Mouse (Mus musculus): ENCODE measurements around the gene Gramd1b. TPM values are rescaled to one million over a fixed set of nuclear protein-coding genes. Genes with fewer than 3 reads are reported as not detected.

Gene Gramd1b
- polyA plus RNA-seq, 1 experiment from 2014 or later, result 2.2 TPM

DNA sequence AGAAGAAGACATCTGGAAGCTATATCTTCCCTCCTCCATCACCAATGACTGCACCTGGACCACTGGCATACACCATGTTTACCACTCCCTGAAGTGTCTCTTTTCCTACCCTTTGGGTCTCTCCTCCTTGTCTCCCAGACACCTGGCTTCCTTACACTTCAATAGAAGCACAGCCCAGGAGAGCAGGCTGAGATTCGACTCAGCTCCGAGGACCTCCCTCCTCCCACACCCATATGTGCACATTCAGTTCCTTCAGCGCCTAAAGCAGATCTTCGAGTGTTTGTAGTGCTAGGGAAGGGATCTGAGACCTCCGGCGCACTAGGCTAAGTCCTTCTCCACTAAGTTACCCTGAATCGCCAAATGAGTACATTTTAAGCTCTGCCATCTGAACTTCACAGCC, 127.4 kb downstream of the Gramd1b start:
- DNase-seq (ENCODE audit: low spot score) (no peak), ATAC-seq (no peak)
- no peak overlapping the region for H3K4me2 ChIP-seq (replicated peaks; ENCODE audit: low read depth, low read length)
- no peak overlapping the region for H3K4me3 ChIP-seq (ENCODE audit: low read depth, low read length)
- H3K4me1 ChIP-seq (ENCODE audit: insufficient read depth, low read depth, low read length), result no peaks in the 10 kb centered on the region
- TF ChIP-seq EP300 (IDR thresholded peaks at IDR 0.05) (no peak), CTCF (IDR thresholded peaks at IDR 0.05) (no peak)
- no peaks in the 10 kb centered on the region for H3K27me3 ChIP-seq (replicated peaks; ENCODE audit: insufficient read depth, low read length)
- WGBS, result 46% methylated on average over 7 of the region's 7 CpGs
- no peaks in the 10 kb centered on the region for H3K9me3 ChIP-seq (ENCODE audit: low read length)
- no peaks in the 10 kb centered on the region for H3K36me3 ChIP-seq (ENCODE audit: insufficient read depth, low read length)
- no peak overlapping the region for H3K27ac ChIP-seq (ENCODE audit: low read length)
- no peak overlapping the region for H3K9ac ChIP-seq (replicated peaks; ENCODE audit: low read depth)

DNA sequence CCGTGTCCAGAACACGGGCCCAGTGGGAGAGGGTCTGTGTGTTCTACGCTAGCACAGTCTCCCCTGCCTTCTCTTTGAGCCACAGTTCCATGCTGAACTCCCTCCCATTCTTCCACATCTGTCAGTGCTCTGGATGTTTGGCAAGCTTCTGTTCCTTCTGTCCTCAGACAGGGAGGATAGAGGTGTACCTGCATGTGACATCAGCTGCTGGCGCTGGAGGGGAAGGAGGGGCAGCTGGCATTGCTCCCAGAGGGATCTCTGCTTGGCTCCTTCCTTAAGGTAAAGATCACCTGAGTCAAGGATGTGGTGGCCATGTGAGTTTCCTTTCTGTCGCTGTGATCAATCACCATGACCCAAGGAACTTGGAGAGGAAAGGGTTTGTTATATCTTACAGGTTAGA, 129.4 kb downstream of the Gramd1b start:
- no peak overlapping the region for H3K4me3 ChIP-seq (ENCODE audit: low read depth, low read length)
- DNase-seq (ENCODE audit: low spot score), result no peak
- no peak overlapping the region for H3K9ac ChIP-seq (replicated peaks; ENCODE audit: low read depth)
- H3K4me1 ChIP-seq (ENCODE audit: insufficient read depth, low read depth, low read length), result no peaks in the 10 kb centered on the region
- no peak for TF ChIP-seq EP300 (IDR thresholded peaks at IDR 0.05)
- TF ChIP-seq CTCF (IDR thresholded peaks at IDR 0.05), result no peak
- no peaks in the 10 kb centered on the region for H3K36me3 ChIP-seq (ENCODE audit: insufficient read depth, low read length)
- no peaks in the 10 kb centered on the region for H3K27me3 ChIP-seq (replicated peaks; ENCODE audit: insufficient read depth, low read length)
- H3K4me2 ChIP-seq (replicated peaks; ENCODE audit: low read depth, low read length), result no peak overlapping the region
- no peak overlapping the region for H3K27ac ChIP-seq (ENCODE audit: low read length)
- no peak for ATAC-seq
- no peaks in the 10 kb centered on the region for H3K9me3 ChIP-seq (ENCODE audit: low read length)
- 87% methylated on average over 5 of the region's 5 CpGs for WGBS

- Histone ChIP-seq H3K36me3 (ENCODE audit: insufficient read depth, low read length) (no peaks in the 10 kb centered on the region), H3K4me2 (replicated peaks; ENCODE audit: low read depth, low read length) (no peak overlapping the region), H3K4me3 (ENCODE audit: low read depth, low read length) (no peak overlapping the region), H3K27ac (ENCODE audit: low read length) (no peak overlapping the region), H3K9ac (replicated peaks; ENCODE audit: low read depth) (no peak overlapping the region), H3K4me1 (ENCODE audit: insufficient read depth, low read depth, low read length) (no peaks in the 10 kb centered on the region), H3K9me3 (ENCODE audit: low read length) (no peaks in the 10 kb centered on the region), H3K27me3 (replicated peaks; ENCODE audit: insufficient read depth, low read length) (no peaks in the 10 kb centered on the region)
- 47% methylated on average over 9 of the region's 9 CpGs for WGBS
- no peak for ATAC-seq
- DNase-seq (ENCODE audit: low spot score), result no peak
- TF ChIP-seq CTCF (IDR thresholded peaks at IDR 0.05), result no peak
- no peak for TF ChIP-seq EP300 (IDR thresholded peaks at IDR 0.05)
These were observed 130.3 kb downstream of the Gramd1b start for GRCm38 (mm10) chr9:40400854-40401253.

DNA sequence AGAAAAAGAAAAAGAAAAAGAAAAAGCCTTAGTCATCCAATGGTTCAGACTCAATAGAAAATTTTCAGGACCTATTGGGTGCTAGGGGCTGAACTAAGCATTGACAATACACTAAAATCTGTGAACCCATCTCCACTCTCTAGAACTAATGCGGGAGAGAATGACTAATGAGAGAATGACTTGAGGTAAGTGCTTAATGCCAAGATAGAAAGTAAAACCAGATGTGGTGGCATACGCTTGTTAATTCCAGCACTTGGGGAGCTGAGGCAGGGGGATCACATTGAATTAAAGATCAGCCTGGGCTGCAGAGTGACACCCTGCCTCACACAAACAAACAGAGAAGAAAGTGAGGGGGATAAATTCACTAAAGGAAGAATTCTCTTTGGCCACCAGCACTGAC, 131.0 kb downstream of the Gramd1b start:
- Histone ChIP-seq H3K4me2 (replicated peaks; ENCODE audit: low read depth, low read length) (no peak overlapping the region), H3K27ac (ENCODE audit: low read length) (no peak overlapping the region)

GRCm38 (mm10) chr9:40399359-40399932, 131.7 kb downstream of the Gramd1b start:
- DNase-seq (ENCODE audit: low spot score), result no peak
- H3K9ac ChIP-seq (replicated peaks; ENCODE audit: low read depth), result no peak overlapping the region
- ATAC-seq, result no peak
- TF ChIP-seq EP300 (IDR thresholded peaks at IDR 0.05) (no peak), CTCF (IDR thresholded peaks at IDR 0.05) (no peak)
- no peak overlapping the region for H3K4me2 ChIP-seq (replicated peaks; ENCODE audit: low read depth, low read length)
- H3K4me3 ChIP-seq (ENCODE audit: low read depth, low read length), result no peak overlapping the region
- H3K36me3 ChIP-seq (ENCODE audit: insufficient read depth, low read length), result no peaks in the 10 kb centered on the region
- no peak overlapping the region for H3K27ac ChIP-seq (ENCODE audit: low read length)
- H3K9me3 ChIP-seq (ENCODE audit: low read length), result no peaks in the 10 kb centered on the region
- H3K27me3 ChIP-seq (replicated peaks; ENCODE audit: insufficient read depth, low read length), result no peaks in the 10 kb centered on the region
- WGBS, result 83% methylated on average over 6 of the region's 6 CpGs
- no peaks in the 10 kb centered on the region for H3K4me1 ChIP-seq (ENCODE audit: insufficient read depth, low read depth, low read length)

More for the DNA sequence above, 131.0 kb downstream of the Gramd1b start:
- WGBS, result 82% methylated on average over 2 of the region's 2 CpGs
- Histone ChIP-seq H3K9ac (replicated peaks; ENCODE audit: low read depth) (no peak overlapping the region), H3K27me3 (replicated peaks; ENCODE audit: insufficient read depth, low read length) (no peaks in the 10 kb centered on the region), H3K4me3 (ENCODE audit: low read depth, low read length) (no peak overlapping the region), H3K4me1 (ENCODE audit: insufficient read depth, low read depth, low read length) (no peaks in the 10 kb centered on the region), H3K9me3 (ENCODE audit: low read length) (no peaks in the 10 kb centered on the region), H3K36me3 (ENCODE audit: insufficient read depth, low read length) (no peaks in the 10 kb centered on the region)
- TF ChIP-seq CTCF (IDR thresholded peaks at IDR 0.05) (no peak), EP300 (IDR thresholded peaks at IDR 0.05) (no peak)
- ATAC-seq, result no peak
- no peak for DNase-seq (ENCODE audit: low spot score)

DNA sequence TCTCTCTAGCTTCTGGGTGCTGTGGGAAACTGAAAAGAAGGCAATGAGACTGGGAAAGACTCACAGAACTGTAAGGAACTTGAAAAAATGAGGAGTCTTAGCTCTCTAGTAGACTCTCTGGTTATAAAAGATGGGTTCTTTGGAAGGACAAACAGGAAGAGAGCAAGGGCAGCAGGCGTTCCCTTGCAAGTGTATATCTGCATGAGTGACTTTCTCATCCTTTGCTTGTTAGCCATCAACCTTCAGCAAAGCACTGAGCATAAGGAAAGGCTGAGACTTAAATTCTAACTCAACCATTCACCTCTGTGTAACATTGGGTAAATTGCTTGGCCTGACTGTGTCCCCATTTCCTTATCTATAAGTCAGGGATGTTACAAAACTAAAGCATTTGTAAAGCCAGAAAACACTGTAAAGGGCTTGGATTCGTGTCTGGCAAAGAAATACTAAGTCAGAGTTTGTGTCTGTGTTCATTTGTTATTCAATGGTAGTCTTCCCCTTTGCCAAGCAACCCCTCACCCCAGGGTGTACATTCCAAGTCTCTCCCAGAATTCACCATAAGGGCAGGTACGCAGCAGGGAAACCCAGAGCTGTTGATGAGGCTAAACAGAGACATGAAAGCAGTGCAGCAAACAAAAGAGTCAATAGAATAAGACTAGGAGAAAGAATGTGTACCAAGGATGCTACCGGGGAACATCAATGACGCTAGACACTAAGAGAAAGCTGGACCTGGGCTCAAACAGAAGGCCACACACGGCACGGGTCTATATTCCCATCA, 133.5 kb downstream of the Gramd1b start:
- Histone ChIP-seq H3K4me3 (ENCODE audit: low read depth, low read length) (no peak overlapping the region), H3K27me3 (replicated peaks; ENCODE audit: insufficient read depth, low read length) (no peaks in the 10 kb centered on the region), H3K4me1 (ENCODE audit: insufficient read depth, low read depth, low read length) (no peaks in the 10 kb centered on the region), H3K27ac (ENCODE audit: low read length) (no peak overlapping the region), H3K36me3 (ENCODE audit: insufficient read depth, low read length) (no peaks in the 10 kb centered on the region), H3K9me3 (ENCODE audit: low read length) (no peaks in the 10 kb centered on the region), H3K9ac (replicated peaks; ENCODE audit: low read depth) (no peak overlapping the region), H3K4me2 (replicated peaks; ENCODE audit: low read depth, low read length) (no peak overlapping the region)
- 79% methylated on average over 7 of the region's 7 CpGs for WGBS
- TF ChIP-seq CTCF (IDR thresholded peaks at IDR 0.05) (no peak), EP300 (IDR thresholded peaks at IDR 0.05) (no peak)
- DNase-seq (ENCODE audit: low spot score), result no peak
- ATAC-seq, result no peak
